ENCODE assay signal across 22 mouse cellular contexts in genomic region chr12:106034761-106035160, GRCm38 (mm10). TPM values are rescaled to one million over a fixed set of nuclear protein-coding genes. Genes with fewer than 3 reads are reported as not detected.
DNase-seq lines count a peak whose midpoint lies in the region; ATAC-seq and TF ChIP-seq lines count a peak whose summit lies in the region.
"Had no signal": no experiment of that assay in that cellular context is flagged by ENCODE, and none has a peak within 500 bp of the region (broad histone marks: within the 10 kb centered on the region; RNA-seq: fewer than 3 reads in every experiment).

No protein-coding gene starts in this region.

- 0 out of 2 replicates have a peak, but pooled peaks cover 3% of the 10 kb centered on the region for H3K36me3 ChIP-seq in thymus, adult 2 months (ENCODE audit: control insufficient read depth, insufficient read depth, low read length)
- peaks cover 16 to 48% of the 10 kb centered on the region in 2 experiments for H3K36me3 ChIP-seq in MEL (ENCODE audit: control insufficient read depth in 1 of 2, insufficient read depth in 2 of 2, low read length in 2 of 2)
- H3K36me3 ChIP-seq in liver, embryonic 12.5 days, result peaks cover 60% of the 10 kb centered on the region

- 27% methylated on average over 9 of the region's 9 CpGs for WGBS in thymus, adult 2 months
- 57% methylated on average over 9 of the region's 9 CpGs for WGBS in liver, embryonic 12.5 days (ENCODE audit: insufficient replicate concordance)

- H3K4me1 ChIP-seq in thymus, adult 2 months (replicated peaks; ENCODE audit: control insufficient read depth, insufficient read depth, low read length), result peaks cover 25% of the 10 kb centered on the region
- peaks cover 29 to 34% of the 10 kb centered on the region in 2 experiments for H3K4me1 ChIP-seq in MEL (ENCODE audit: control insufficient read depth in 1 of 2, insufficient read depth in 2 of 2, low read length in 2 of 2)
- peaks cover 65% of the 10 kb centered on the region for H3K4me1 ChIP-seq in liver, embryonic 12.5 days

- TF ChIP-seq CTCF in thymus, adult 2 months (IDR thresholded peaks at IDR 0.05; ENCODE audit: borderline replicate concordance, control insufficient read depth, extremely low read depth, insufficient read depth, low read length, poor library complexity), result no peak
- no peak for TF ChIP-seq CTCF in MEL (IDR thresholded peaks at IDR 0.05 in 2 of 3, conservative IDR thresholded peaks at IDR 0.05 in 1 of 3; ENCODE audit: control insufficient read depth in 1 of 3, insufficient read depth in 1 of 3, low read depth in 2 of 3, low read length in 3 of 3, poor library complexity in 1 of 3, severe bottlenecking in 1 of 3)

- TF ChIP-seq EP300 in MEL (IDR thresholded peaks at IDR 0.05; ENCODE audit: low read depth in 1 of 2, low read length in 2 of 2), result peak in 1 of 2 experiments; percentile 35; a peak in 1 of 4 replicates

- H3K27me3 ChIP-seq in thymus, adult 2 months (ENCODE audit: control insufficient read depth, insufficient read depth, low read length), result no peaks in the 10 kb centered on the region
- H3K27me3 ChIP-seq in MEL (ENCODE audit: control insufficient read depth in 1 of 2, insufficient read depth in 2 of 2, low read length in 2 of 2), result no peaks in the 10 kb centered on the region
- no peaks in the 10 kb centered on the region for H3K27me3 ChIP-seq in liver, embryonic 12.5 days (replicated peaks)
- H3K27me3 ChIP-seq: embryonic facial prominence, embryonic 13.5 days; forebrain, embryonic 12.5 days; heart, embryonic 15.5 days; hindbrain, embryonic 13.5 days had no signal

- H3K4me3 ChIP-seq in thymus, adult 2 months (ENCODE audit: control insufficient read depth, insufficient read depth, low read length), result no peak overlapping the region
- H3K4me3 ChIP-seq in MEL (ENCODE audit: control insufficient read depth in 1 of 2, insufficient read depth in 1 of 2, low read depth in 2 of 2, low read length in 2 of 2), result no peak overlapping the region
- no peak overlapping the region for H3K4me3 ChIP-seq in liver, embryonic 12.5 days
- H3K4me3 ChIP-seq: embryonic facial prominence, embryonic 13.5 days; forebrain, embryonic 12.5 days; heart, adult 2 months; heart, embryonic 15.5 days; hindbrain, embryonic 13.5 days had no signal

- peaks cover 47% of the 10 kb centered on the region for H3K79me2 ChIP-seq in MEL (ENCODE audit: control insufficient read depth, insufficient read depth, low read length, poor library complexity)

- H3K4me2 ChIP-seq in liver, embryonic 12.5 days, result no peak overlapping the region
- H3K4me2 ChIP-seq: embryonic facial prominence, embryonic 13.5 days; forebrain, embryonic 12.5 days; heart, embryonic 11.5 days; heart, embryonic 15.5 days; hindbrain, embryonic 13.5 days had no signal

- no peak for DNase-seq in thymus, adult 2 months
- no peak for DNase-seq in thymus, postnatal 25 days
- DNase-seq in MEL (ENCODE audit: low read depth, low spot score), result peak; percentile 40
- peak; percentile 72 for DNase-seq in induced T-regulatory cell, adult 2 months (ENCODE audit: low read depth)
- DNase-seq in kidney, postnatal 4 days, result no peak
- DNase-seq in Muller cell, postnatal 12 days (ENCODE audit: inconsistent ontology term), result no peak
- DNase-seq: adrenal gland, postnatal 10 days; cerebellum, adult 18-20 months; cerebellum, adult 9-11 months; cerebellum, postnatal 36 days; gastrocnemius, postnatal 14 days; heart, adult 2 months; heart, postnatal 14 days had no signal

- no peaks in the 10 kb centered on the region for H3K9me3 ChIP-seq in MEL (replicated peaks; ENCODE audit: insufficient read depth, low read length)
- H3K9me3 ChIP-seq in liver, embryonic 12.5 days (replicated peaks), result no peaks in the 10 kb centered on the region
- H3K9me3 ChIP-seq: embryonic facial prominence, embryonic 13.5 days; forebrain, embryonic 12.5 days; G1E; heart, embryonic 15.5 days; hindbrain, embryonic 13.5 days had no signal

- TF ChIP-seq POLR2A in thymus, adult 2 months (IDR thresholded peaks at IDR 0.05; ENCODE audit: control insufficient read depth, extremely low read depth, insufficient read depth, low read length, poor library complexity), result no peak
- TF ChIP-seq POLR2A in MEL (IDR thresholded peaks at IDR 0.05; ENCODE audit: control insufficient read depth in 1 of 2, insufficient read depth in 1 of 2, low read depth in 1 of 2, low read length in 2 of 2, poor library complexity in 1 of 2), result no peak

- no peak for ATAC-seq in liver, embryonic 12.5 days
- ATAC-seq: forebrain, embryonic 16.5 days; hindbrain, postnatal 0 days had no signal

- H3K27ac ChIP-seq in thymus, adult 2 months (ENCODE audit: control insufficient read depth, insufficient read depth, low read length), result peak overlapping the region; percentile 39; the same call in 1 of the 2 replicates
- peak overlapping the region; percentile 9; the same call in 1 of the 2 replicates for H3K27ac ChIP-seq in MEL (ENCODE audit: control insufficient read depth, low read depth, low read length)
- no peak overlapping the region for H3K27ac ChIP-seq in liver, embryonic 12.5 days
- H3K27ac ChIP-seq: embryonic facial prominence, embryonic 13.5 days; forebrain, embryonic 12.5 days; heart, adult 2 months; heart, embryonic 15.5 days; hindbrain, embryonic 13.5 days; hindbrain, postnatal 0 days had no signal

- no peak overlapping the region for H3K9ac ChIP-seq in MEL (ENCODE audit: control insufficient read depth, low read depth, low read length, poor library complexity, severe bottlenecking)
- H3K9ac ChIP-seq in liver, embryonic 12.5 days, result no peak overlapping the region
- H3K9ac ChIP-seq: embryonic facial prominence, embryonic 13.5 days; forebrain, embryonic 12.5 days; heart, embryonic 15.5 days; hindbrain, embryonic 13.5 days had no signal

- TF ChIP-seq RAD21 in MEL (IDR thresholded peaks at IDR 0.05; ENCODE audit: low read depth, low read length), result no peak

TF ChIP-seq in MEL, 35 proteins besides CTCF, POLR2A, EP300 and RAD21:
- TF ChIP-seq SMC3 (IDR thresholded peaks at IDR 0.05; ENCODE audit: low read depth, low read length) (no peak), SIN3A (IDR thresholded peaks at IDR 0.05; ENCODE audit: low read length) (no peak), TAL1 (IDR thresholded peaks at IDR 0.05; ENCODE audit: low read length) (no peak), ELF1 (IDR thresholded peaks at IDR 0.05; ENCODE audit: low read depth, low read length) (no peak), MEF2A (IDR thresholded peaks at IDR 0.05; ENCODE audit: extremely low read depth, insufficient replicate concordance, low read depth, low read length, poor library complexity, severe bottlenecking) (no peak), NRF1 (IDR thresholded peaks at IDR 0.05; ENCODE audit: insufficient read depth, low read depth, low read length, poor library complexity, severe bottlenecking) (no peak), MAX (IDR thresholded peaks at IDR 0.05; ENCODE audit: low read length) (no peak), MXI1 (IDR thresholded peaks at IDR 0.05; ENCODE audit: low read depth, low read length) (no peak), HCFC1 (IDR thresholded peaks at IDR 0.05; ENCODE audit: low read depth, low read length) (no peak)

RNA-seq across cellular contexts. Expression of gene Vrk1, which starts 24.7 kb away (rescaled TPM):
- polyA plus RNA-seq in thymus, adult 2 months (2012; rRNA removed), result 15.8 and 16.1 TPM in 2 replicates
- 95.2 and 101 TPM in 2 replicates for total RNA-seq in MEL (2012; rRNA removed)
- polyA plus RNA-seq in MEL (2012; ENCODE audit: insufficient read depth in 1 of 2, insufficient read length in 2 of 2, low read depth in 1 of 2, low replicate concordance in 2 of 2, missing spikeins in 1 of 2), result 100 to 1,000 TPM in 1 of 2 experiments, 10 to 100 TPM in 1; 87.0 to 144 TPM
- polyA plus RNA-seq in liver, embryonic 12.5 days (2016; fragmentation: Nextera tagmentation; extraction: Ambion mirVana), result 136 and 141 TPM in 2 replicates

Comparison
In these comparisons a context has a peak if more than half of its experiments do, and no peak if none do; other contexts are left out.
1. DNase-seq: peak in MEL (single experiment) and induced T-regulatory cell, adult 2 months (single experiment); none in thymus, adult 2 months (single experiment), thymus, postnatal 25 days (single experiment), kidney, postnatal 4 days (0 of 2) and Muller cell, postnatal 12 days (single experiment).